Mouse (Mus musculus): ENCODE measurements at regions not wholly inside any gene's neighbourhood (a gene's known extent, or its start where the extent isn't known, plus 50 kb on each side); places are given as distances from the start of the nearest gene placed in this dataset.

- no peak for TF ChIP-seq CTCF (IDR thresholded peaks at IDR 0.05; ENCODE audit: low read depth)
- TF ChIP-seq EP300 (optimal IDR thresholded peaks at IDR 0.05), result no peak
Observed at GRCm38 (mm10) chr3:143495389-143495788, 613.6 kb upstream of the Pkn2 start.
